Mouse (Mus musculus) heart, embryonic 11.5 days (tissue): ENCODE measurements around the gene Gfm2. TPM values are rescaled to one million over a fixed set of nuclear protein-coding genes. Genes with fewer than 3 reads are reported as not detected.

Source experiments
- ATAC-seq: fragments of 200-750 bp; cut with Nextera tagmentation; replicated peaks from 2 replicates; pipeline ENCODE4 v1.8.0; 2017; ENCODE audit warnings: moderate library complexity; ENCODE audit not compliant: insufficient number of reproducible peaks, low FRiP score, low TSS enrichment
- H3K27ac ChIP-seq: fragments of 300-500 bp; sonication (generic); 2 replicates; pipeline ENCODE4 v1.5.1; 2014; ENCODE audit warnings: mild to moderate bottlenecking, low read depth, low read length
- H3K27me3 ChIP-seq: fragments of 300-500 bp; sonication (generic); 2 replicates; pipeline ENCODE4 v1.6.1; 2014; ENCODE audit warnings: mild to moderate bottlenecking, low read length, mixed read lengths; ENCODE audit not compliant: control insufficient read depth, insufficient read depth
- H3K36me3 ChIP-seq: fragments of 300-500 bp; sonication (generic); 2 replicates; pipeline ENCODE4 v1.6.1; 2014; ENCODE audit warnings: mild to moderate bottlenecking, low read length, moderate library complexity, mixed read lengths; ENCODE audit not compliant: control insufficient read depth, insufficient read depth
- H3K4me1 ChIP-seq: fragments of 300-500 bp; sonication (generic); 2 replicates; pipeline ENCODE4 v1.6.1; 2014; ENCODE audit warnings: low read length; ENCODE audit not compliant: control insufficient read depth, insufficient read depth
- H3K4me2 ChIP-seq: fragments of 300-500 bp; sonication (generic); 2 replicates; pipeline ENCODE4 v1.6.1; 2014; ENCODE audit warnings: mild to moderate bottlenecking, moderate library complexity
- H3K4me3 ChIP-seq: fragments of 300-500 bp; sonication (generic); 2 replicates; pipeline ENCODE4 v1.5.1; 2014; ENCODE audit warnings: low read depth, low read length
- H3K9ac ChIP-seq: fragments of 300-500 bp; sonication (generic); 2 replicates; pipeline ENCODE4 v1.6.1; 2014; ENCODE audit warnings: mild to moderate bottlenecking, low read depth, low read length, moderate library complexity
- H3K9me3 ChIP-seq: fragments of 300-500 bp; sonication (generic); replicated peaks from 2 replicates; pipeline ENCODE4 v1.6.1; 2016; ENCODE audit warnings: low read length; ENCODE audit not compliant: control insufficient read depth
- WGBS: fragments of 180-500 bp; shearing (Covaris S2); extraction: QIAGEN DNeasy Blood & Tissue Kit; methylation state at CpG from one replicate; pipeline ENCODE4 v1.1.7; 2014; ENCODE audit not compliant: insufficient replicate concordance; 5-methylcytosine and 5-hydroxymethylcytosine counted together
- polyA plus RNA-seq: library from polyadenylated mRNA; unstranded; fragments of >200 nt; fragmentation: Nextera tagmentation; extraction: Ambion mirVana; gene quantifications from 2 replicates; pipeline ENCODE4 v1.2.1, GENCODE M21; 2014

Gene Gfm2
- polyA plus RNA-seq, 1 experiment from 2014 or later: 30.3 TPM

DNA sequence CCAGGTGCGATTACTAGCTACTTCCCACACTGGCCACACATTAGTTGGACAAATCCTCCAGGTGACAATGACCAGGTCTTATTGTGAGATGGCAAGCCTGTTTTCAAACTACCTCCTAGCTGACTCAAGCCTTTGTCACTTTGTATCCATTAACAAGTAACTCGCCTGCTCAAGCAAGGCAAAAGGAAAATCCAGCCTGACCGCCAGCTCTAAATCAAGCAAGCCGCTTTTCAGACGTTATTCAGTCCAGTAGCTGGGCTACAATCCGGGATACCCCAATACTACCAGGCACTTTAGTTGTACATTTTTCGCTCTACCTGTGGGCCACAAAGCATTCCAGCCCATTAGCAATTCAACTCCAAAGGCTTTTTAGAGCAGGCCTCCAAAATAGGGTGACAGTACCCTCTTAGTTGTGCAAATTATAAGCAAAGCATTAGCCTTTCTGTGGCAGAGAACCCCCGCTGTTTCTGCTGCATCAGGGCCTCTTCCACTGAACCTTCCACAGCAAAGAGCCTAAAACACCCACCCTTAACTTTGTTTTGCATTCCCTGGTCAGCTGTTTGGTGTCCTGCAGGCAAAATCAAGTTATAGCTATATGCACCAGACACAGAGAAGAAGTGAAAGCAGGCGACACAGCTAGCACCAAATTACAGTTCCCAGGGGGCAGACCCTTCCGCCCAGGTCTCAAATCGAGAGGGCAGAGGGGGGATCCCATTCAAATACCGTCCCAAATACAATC lies 58.6 kb downstream of the Gfm2 start:
- H3K36me3 ChIP-seq: no peaks in the 10 kb centered on the region
- H3K4me1 ChIP-seq: no peaks in the 10 kb centered on the region
- no peak overlapping the region for H3K4me3 ChIP-seq
- ATAC-seq: no peak
- 68% methylated on average over 12 of the region's 12 CpGs for WGBS
- no peak overlapping the region for H3K27ac ChIP-seq
- H3K27me3 ChIP-seq: no peaks in the 10 kb centered on the region
- no peaks in the 10 kb centered on the region for H3K9me3 ChIP-seq
- no peak overlapping the region for H3K9ac ChIP-seq
- no peak overlapping the region for H3K4me2 ChIP-seq

DNA sequence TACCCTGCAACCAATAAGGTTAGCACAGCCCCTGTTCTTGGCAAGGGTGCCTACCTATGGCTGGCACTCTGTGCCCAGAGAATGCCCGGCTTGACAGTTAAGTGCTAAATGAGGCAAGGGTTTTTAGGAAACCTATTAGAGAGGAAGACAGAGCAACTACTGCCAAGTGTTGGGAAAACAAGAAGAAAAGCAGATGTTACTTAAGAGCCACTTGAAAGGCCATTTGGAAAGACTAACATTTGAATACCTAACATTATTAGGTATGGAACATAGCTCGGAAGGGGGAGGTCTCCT lies 59.1 kb downstream of the Gfm2 start:
- H3K9me3 ChIP-seq: no peaks in the 10 kb centered on the region
- H3K27ac ChIP-seq: no peak overlapping the region
- no peak overlapping the region for H3K4me2 ChIP-seq
- H3K27me3 ChIP-seq: no peaks in the 10 kb centered on the region
- ATAC-seq: no peak
- H3K9ac ChIP-seq: no peak overlapping the region
- H3K36me3 ChIP-seq: no peaks in the 10 kb centered on the region
- 96% methylated on average over 2 of the region's 2 CpGs for WGBS
- H3K4me3 ChIP-seq: no peak overlapping the region
- no peaks in the 10 kb centered on the region for H3K4me1 ChIP-seq

GRCm38 (mm10) chr13:97197932-97198562 lies 60.3 kb downstream of the Gfm2 start, which contains the start of gene Hexb:
Gene Hexb, minus strand, starts transcription at chr13:97198357.
- ATAC-seq: peak; percentile 94
- no peaks in the 10 kb centered on the region for H3K4me1 ChIP-seq
- no peaks in the 10 kb centered on the region for H3K9me3 ChIP-seq
- peak within 1 kb of the TSS; percentile 95 for H3K4me2 ChIP-seq
- no peaks in the 10 kb centered on the region for H3K27me3 ChIP-seq
- H3K4me3 ChIP-seq: peak within 1 kb of the TSS; percentile 64
- peak within 1 kb of the TSS; percentile 64; the same call in 1 of the 2 replicates for H3K27ac ChIP-seq
- under 1% methylated on average over 45 of the region's 45 CpGs for WGBS
- no peaks in the 10 kb centered on the region for H3K36me3 ChIP-seq
- peak within 1 kb of the TSS; percentile 79 for H3K9ac ChIP-seq

DNA sequence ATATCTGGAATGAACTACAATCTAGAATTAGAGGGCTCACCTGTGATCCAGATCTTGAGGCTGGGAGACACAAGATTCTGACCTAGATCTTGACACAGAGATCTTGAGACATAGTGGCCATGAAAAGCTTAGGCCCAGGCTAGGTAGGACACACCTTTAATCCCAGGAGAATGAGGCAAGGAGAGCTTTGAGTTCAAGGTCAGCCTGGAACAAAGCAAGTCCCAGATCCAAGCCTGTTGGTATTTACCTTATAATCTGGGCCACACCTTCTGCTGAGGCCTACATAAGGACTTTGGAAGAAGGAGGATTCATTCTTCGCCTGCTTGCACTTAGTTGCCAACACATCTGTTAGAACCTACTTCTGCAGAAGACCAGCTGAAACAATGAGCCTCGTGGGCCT lies 61.4 kb downstream of the Gfm2 start:
- 76% methylated on average over 2 of the region's 2 CpGs for WGBS
- no peak for ATAC-seq
- Histone ChIP-seq H3K9me3 (no peaks in the 10 kb centered on the region), H3K27ac (no peak overlapping the region), H3K9ac (no peak overlapping the region), H3K4me3 (no peak overlapping the region), H3K27me3 (no peaks in the 10 kb centered on the region), H3K4me1 (no peaks in the 10 kb centered on the region), H3K36me3 (no peaks in the 10 kb centered on the region), H3K4me2 (no peak overlapping the region; the same call in 1 of the 2 replicates)

- 48% methylated on average over 7 of the region's 7 CpGs for WGBS
- H3K9me3 ChIP-seq: no peaks in the 10 kb centered on the region
- ATAC-seq: no peak
- no peak overlapping the region for H3K9ac ChIP-seq
- no peaks in the 10 kb centered on the region for H3K27me3 ChIP-seq
- no peak overlapping the region for H3K4me3 ChIP-seq
- no peak overlapping the region for H3K27ac ChIP-seq
- H3K4me1 ChIP-seq: no peaks in the 10 kb centered on the region
- H3K36me3 ChIP-seq: no peaks in the 10 kb centered on the region
- no peak overlapping the region for H3K4me2 ChIP-seq
Measured at GRCm38 (mm10) chr13:97201076-97201475, 63.3 kb downstream of the Gfm2 start.

- WGBS: 69% methylated on average over 4 of the region's 4 CpGs
Measured at GRCm38 (mm10) chr13:97201896-97202295, 64.2 kb downstream of the Gfm2 start.

DNA sequence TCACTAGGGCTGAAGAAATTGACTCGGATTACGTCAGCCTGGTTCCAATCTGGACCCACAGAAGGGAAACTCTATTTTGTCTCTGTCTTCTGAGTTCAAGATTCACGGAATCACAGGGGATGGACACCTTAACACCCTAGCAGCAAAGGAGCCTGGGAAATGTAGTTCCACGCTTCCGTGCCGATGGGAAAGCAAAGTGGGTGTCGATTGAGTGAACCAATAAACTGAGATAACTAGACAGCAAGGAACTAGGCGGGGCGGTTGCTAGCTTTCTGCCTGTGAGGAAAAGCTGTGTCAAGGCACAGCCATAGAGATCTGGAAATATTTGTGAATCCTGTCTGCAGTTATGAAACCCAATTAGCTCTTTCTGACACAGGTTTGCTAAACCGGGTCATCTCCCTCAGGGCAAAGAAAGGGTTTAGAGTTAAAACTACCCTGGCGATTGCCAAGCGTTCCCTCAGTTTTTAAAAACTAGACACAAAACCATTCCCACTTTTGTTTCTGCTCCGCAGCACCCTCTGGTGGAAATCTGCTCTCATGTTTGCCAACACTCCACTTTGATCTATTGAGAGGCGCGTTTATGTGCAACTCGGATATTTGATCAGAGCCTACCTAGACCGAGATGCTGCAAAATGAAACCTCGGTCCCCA lies 67.4 kb downstream of the Gfm2 start:
- 0 out of 2 replicates have a peak overlapping the region, but pooled peaks have one; percentile 36 for H3K9ac ChIP-seq
- H3K36me3 ChIP-seq: no peaks in the 10 kb centered on the region
- WGBS: 12% methylated on average over 18 of the region's 18 CpGs
- no peaks in the 10 kb centered on the region for H3K9me3 ChIP-seq
- peak overlapping the region; percentile 72 for H3K4me2 ChIP-seq
- H3K27ac ChIP-seq: peak overlapping the region; percentile 67; the same call in 1 of the 2 replicates
- no peaks in the 10 kb centered on the region for H3K27me3 ChIP-seq
- H3K4me1 ChIP-seq: no peaks in the 10 kb centered on the region
- no peak; the same call in 1 of the 2 replicates for ATAC-seq
- peak overlapping the region; percentile 39 for H3K4me3 ChIP-seq

More at GRCm38 (mm10) chr13:97201896-97202295, 64.2 kb downstream of the Gfm2 start:
- Histone ChIP-seq H3K4me2 (no peak overlapping the region), H3K4me3 (no peak overlapping the region), H3K9ac (no peak overlapping the region), H3K4me1 (no peaks in the 10 kb centered on the region), H3K9me3 (no peaks in the 10 kb centered on the region), H3K36me3 (no peaks in the 10 kb centered on the region), H3K27ac (no peak overlapping the region), H3K27me3 (no peaks in the 10 kb centered on the region)
- ATAC-seq: no peak

GRCm38 (mm10) chr13:97206046-97206445 lies 68.3 kb downstream of the Gfm2 start:
- no peaks in the 10 kb centered on the region for H3K27me3 ChIP-seq
- H3K9ac ChIP-seq: no peak overlapping the region
- H3K4me2 ChIP-seq: no peak overlapping the region
- no peaks in the 10 kb centered on the region for H3K4me1 ChIP-seq
- WGBS: 77% methylated on average over 2 of the region's 2 CpGs
- no peaks in the 10 kb centered on the region for H3K36me3 ChIP-seq
- no peaks in the 10 kb centered on the region for H3K9me3 ChIP-seq
- no peak overlapping the region for H3K27ac ChIP-seq
- no peak overlapping the region for H3K4me3 ChIP-seq
- no peak for ATAC-seq
